Mouse (Mus musculus): Measurements from ENCODE around the gene B3gat3.

GRCm38 (mm10) chr19:8887585-8888463 is 32.4 kb upstream of the B3gat3 start:
- TF ChIP-seq CTCF (conservative IDR thresholded peaks at IDR 0.05; ENCODE audit: low read length) (no peak), POU5F1 (IDR thresholded peaks at IDR 0.05; ENCODE audit: borderline replicate concordance, low read length) (no peak)
